ENCODE assay signal across 8 mouse cellular contexts in genomic region chr1:60179932-60180783, GRCm38 (mm10). TPM values are rescaled to one million over a fixed set of nuclear protein-coding genes. Genes with fewer than 3 reads are reported as not detected.
DNase-seq lines count a peak whose midpoint lies in the region; ATAC-seq and TF ChIP-seq lines count a peak whose summit lies in the region.

TSS of gene Nbeal1 (plus strand) at chr1:60180599.

- peak; percentile 29; the same call in 1 of the 2 replicates for TF ChIP-seq CTCF in bone marrow, adult 2 months (IDR thresholded peaks at IDR 0.05; ENCODE audit: control insufficient read depth, insufficient read depth, low read length)
- TF ChIP-seq CTCF in midbrain, postnatal 0 days (IDR thresholded peaks at IDR 0.05), result peak; percentile 47

- peaks cover 1% of the 10 kb centered on the region; the same call in 1 of the 2 replicates for H3K4me1 ChIP-seq in bone marrow, adult 2 months (ENCODE audit: control insufficient read depth, insufficient read depth, low read length)
- 0 out of 2 replicates have a peak, but pooled peaks cover 3% of the 10 kb centered on the region for H3K4me1 ChIP-seq in embryonic facial prominence, embryonic 15.5 days
- H3K4me1 ChIP-seq in limb, embryonic 14.5 days (ENCODE audit: control insufficient read depth, insufficient read depth, low read length), result peaks cover 3% of the 10 kb centered on the region; the same call in 1 of the 2 replicates
- H3K4me1 ChIP-seq in midbrain, postnatal 0 days (ENCODE audit: insufficient read depth, low read length), result no peaks in the 10 kb centered on the region

- peak; percentile 98 for ATAC-seq in embryonic facial prominence, embryonic 15.5 days (ENCODE audit: insufficient number of reproducible peaks, low FRiP score, low TSS enrichment, low read depth)
- ATAC-seq in limb, embryonic 14.5 days (ENCODE audit: low FRiP score, low read depth), result peak; percentile 97
- ATAC-seq in midbrain, postnatal 0 days (ENCODE audit: low FRiP score), result peak; percentile 98

- TF ChIP-seq POLR2A in bone marrow, adult 2 months (IDR thresholded peaks at IDR 0.05; ENCODE audit: borderline replicate concordance, control insufficient read depth, low read depth, low read length), result peak; percentile 80
- peak; percentile 85; the same call in 1 of the 2 replicates for TF ChIP-seq POLR2A in limb, embryonic 14.5 days (IDR thresholded peaks at IDR 0.05; ENCODE audit: borderline replicate concordance, extremely low read depth, insufficient read depth, insufficient read length)

- peak within 1 kb of the TSS; percentile 70 for H3K27ac ChIP-seq in bone marrow, adult 2 months (ENCODE audit: control insufficient read depth, insufficient read depth, low read depth, low read length, poor library complexity)
- H3K27ac ChIP-seq in embryonic facial prominence, embryonic 15.5 days (replicated peaks), result peak within 1 kb of the TSS; percentile 95
- peak within 1 kb of the TSS; percentile 94 for H3K27ac ChIP-seq in limb, embryonic 14.5 days (replicated peaks; ENCODE audit: low read depth, low read length)
- H3K27ac ChIP-seq in midbrain, postnatal 0 days (ENCODE audit: low read depth, low read length), result peak within 1 kb of the TSS; percentile 92

- H3K27me3 ChIP-seq in embryonic facial prominence, embryonic 15.5 days, result no peaks in the 10 kb centered on the region
- H3K27me3 ChIP-seq in limb, embryonic 14.5 days (ENCODE audit: control insufficient read depth, insufficient read depth, low read length), result no peaks in the 10 kb centered on the region
- H3K27me3 ChIP-seq in midbrain, postnatal 0 days (ENCODE audit: insufficient read depth, low read length), result no peaks in the 10 kb centered on the region

- peak within 1 kb of the TSS; percentile 89 for H3K9ac ChIP-seq in embryonic facial prominence, embryonic 15.5 days
- peak within 1 kb of the TSS; percentile 77 for H3K9ac ChIP-seq in limb, embryonic 14.5 days (ENCODE audit: low read depth, low read length, severe bottlenecking)
- peak within 1 kb of the TSS; percentile 90 for H3K9ac ChIP-seq in midbrain, postnatal 0 days (replicated peaks; ENCODE audit: low read length, poor library complexity, severe bottlenecking)

- H3K36me3 ChIP-seq in embryonic facial prominence, embryonic 15.5 days, result no peaks in the 10 kb centered on the region
- no peaks in the 10 kb centered on the region for H3K36me3 ChIP-seq in limb, embryonic 14.5 days (ENCODE audit: control insufficient read depth, insufficient read depth, low read length)
- H3K36me3 ChIP-seq in midbrain, postnatal 0 days (ENCODE audit: insufficient read depth, low read length), result no peaks in the 10 kb centered on the region

- peak within 1 kb of the TSS; percentile 89 for H3K4me3 ChIP-seq in bone marrow, adult 2 months (replicated peaks; ENCODE audit: control insufficient read depth, low read depth, low read length)
- H3K4me3 ChIP-seq in embryonic facial prominence, embryonic 15.5 days (replicated peaks), result peak within 1 kb of the TSS; percentile 94
- H3K4me3 ChIP-seq in limb, embryonic 14.5 days (replicated peaks; ENCODE audit: low read length), result peak within 1 kb of the TSS; percentile 88
- H3K4me3 ChIP-seq in midbrain, postnatal 0 days (ENCODE audit: low read depth, low read length), result peak within 1 kb of the TSS; percentile 95

- under 1% methylated on average over 73 of the region's 74 CpGs for WGBS in bone marrow, adult 2 months
- WGBS in embryonic facial prominence, embryonic 15.5 days, result under 1% methylated on average over 74 of the region's 74 CpGs
- 1% methylated on average over 67 of the region's 74 CpGs for WGBS in limb, embryonic 14.5 days
- WGBS in midbrain, postnatal 0 days, result under 1% methylated on average over 47 of the region's 74 CpGs

- H3K4me2 ChIP-seq in embryonic facial prominence, embryonic 15.5 days (replicated peaks), result peak within 1 kb of the TSS; percentile 53
- H3K4me2 ChIP-seq in limb, embryonic 14.5 days (replicated peaks; ENCODE audit: low read depth, low read length, severe bottlenecking), result peak within 1 kb of the TSS; percentile 39
- H3K4me2 ChIP-seq in midbrain, postnatal 0 days (ENCODE audit: low read depth, low read length, poor library complexity, severe bottlenecking), result peak within 1 kb of the TSS; percentile 63

- DNase-seq in 416B (ENCODE audit: low read depth), result peak; percentile 98
- peak; percentile 98 for DNase-seq in heart, adult 8-10 months (ENCODE audit: low spot score)
- peak; percentile 99 for DNase-seq in kidney, adult 9 months
- peak; percentile 98 for DNase-seq in limb, embryonic 14.5 days (ENCODE audit: low spot score)
- DNase-seq in midbrain, postnatal 0 days (ENCODE audit: low spot score), result peak; percentile 98
- DNase-seq in spleen, postnatal 14 days (ENCODE audit: low spot score in 2 of 2), result peak; percentile 97 to 98

- no peaks in the 10 kb centered on the region for H3K9me3 ChIP-seq in embryonic facial prominence, embryonic 15.5 days (replicated peaks)
- H3K9me3 ChIP-seq in limb, embryonic 14.5 days (ENCODE audit: control insufficient read depth, low read length), result no peaks in the 10 kb centered on the region
- H3K9me3 ChIP-seq in midbrain, postnatal 0 days (ENCODE audit: low read length), result no peaks in the 10 kb centered on the region

RNA-seq across cellular contexts. Expression of gene Nbeal1, which starts in this region (rescaled TPM):
- 2.6 and 5.9 TPM in 2 replicates for polyA plus RNA-seq in bone marrow, adult 2 months (2011; ENCODE audit: insufficient read depth, insufficient read length, low replicate concordance, missing spikeins)
- polyA plus RNA-seq in embryonic facial prominence, embryonic 15.5 days (2015; fragmentation: Nextera tagmentation; extraction: Ambion mirVana), result 5.4 and 5.9 TPM in 2 replicates
- 10 to 100 TPM; 47.4 to 54.7 (median 52.1) TPM for total RNA-seq in heart, adult 8-10 months (2022)
- 5.2 and 6.1 TPM in 2 replicates for polyA plus RNA-seq in limb, embryonic 14.5 days (2012; rRNA removed)
- 8.5 and 10.8 TPM in 2 replicates for polyA plus RNA-seq in limb, embryonic 14.5 days (2014; fragmentation: Nextera tagmentation; extraction: Ambion mirVana)
- total RNA-seq in midbrain, postnatal 0 days (2014; rRNA removed), result 23.0 and 34.6 TPM in 2 replicates
- polyA plus RNA-seq in midbrain, postnatal 0 days (2015; fragmentation: Nextera tagmentation; extraction: Ambion mirVana), result 4.4 and 5.2 TPM in 2 replicates

Comparison
In these comparisons a context has a peak if more than half of its experiments do, and no peak if none do; other contexts are left out.
1. Peak in every context shown above with its lines: DNase-seq, ATAC-seq, H3K4me3 ChIP-seq and H3K27ac ChIP-seq.